Mouse (Mus musculus) adrenal gland, postnatal 4 days (tissue): ENCODE measurements around the gene H2afj. TPM values are rescaled to one million over a fixed set of nuclear protein-coding genes. Genes with fewer than 3 reads are reported as not detected.
A peak's percentile ranks its signal among the peaks of the same experiment; 100 is the strongest.
"Not testable (repeated sequence)": the region's sequence is repeated elsewhere in the genome, so short reads cannot be mapped to it uniquely, and the experiment has no call there.

Experiments
- DNase-seq, 2 experiments: peaks; one replicate each; pipeline ENCODE4 v3.0.0; 2021 to 2022; ENCODE audit warnings: low spot score in 2 of 2, mixed read lengths in 2 of 2
- long read RNA-seq, 2 experiments: library from polyadenylated mRNA; stranded (forward); transcript quantifications; one replicate each; pipeline ENCODE4 v2.0.0; 2021
- total RNA-seq, 2 experiments: library from RNA; stranded (reverse); gene quantifications; 2 replicates each; pipeline ENCODE4 v1.2.3; 2021

H2afj gene
- total RNA-seq = 10 to 100 TPM; 91.9 to 95.8 TPM
- long read RNA-seq, experiment 1, transcript H2afj-201 (1 exons, 1,831 nt) = major isoform, 221 of 224 reads
- long read RNA-seq, experiment 1, partial matches to known transcripts = 0 of 224 reads
- long read RNA-seq, experiment 1, other reads (novel, unspliced or antisense) = 2 of 224 reads
- long read RNA-seq, experiment 2, transcript H2afj-201 (1 exons, 1,831 nt) = major isoform, 158 of 159 reads
- long read RNA-seq, experiment 2, partial matches to known transcripts = 0 of 159 reads
- long read RNA-seq, experiment 2, other reads (novel, unspliced or antisense) = 0 of 159 reads

DNA sequence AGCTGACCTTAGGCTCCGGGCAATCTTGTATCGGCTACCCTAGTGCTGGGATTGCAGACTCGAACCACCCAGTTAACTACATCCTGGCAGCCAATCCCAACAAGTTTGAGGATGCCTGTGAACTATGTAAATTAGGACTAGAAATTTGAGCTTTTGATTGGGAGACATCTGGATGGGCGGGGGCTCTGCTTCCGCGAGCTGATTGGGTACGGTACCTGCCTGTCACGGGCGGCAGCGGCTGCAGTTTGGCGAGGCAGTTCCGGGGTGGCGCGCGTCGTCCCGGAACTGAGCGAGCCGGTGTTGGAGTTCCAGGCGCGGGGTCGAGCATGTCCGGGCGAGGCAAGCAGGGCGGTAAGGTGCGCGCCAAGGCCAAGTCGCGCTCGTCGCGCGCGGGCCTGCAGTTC, at the start of gene H2afj:
Gene H2afj (plus strand): TSS at position 231 of the 404 bp plus-strand sequence.
- peak; percentile 95 to 99 for DNase-seq

DNA sequence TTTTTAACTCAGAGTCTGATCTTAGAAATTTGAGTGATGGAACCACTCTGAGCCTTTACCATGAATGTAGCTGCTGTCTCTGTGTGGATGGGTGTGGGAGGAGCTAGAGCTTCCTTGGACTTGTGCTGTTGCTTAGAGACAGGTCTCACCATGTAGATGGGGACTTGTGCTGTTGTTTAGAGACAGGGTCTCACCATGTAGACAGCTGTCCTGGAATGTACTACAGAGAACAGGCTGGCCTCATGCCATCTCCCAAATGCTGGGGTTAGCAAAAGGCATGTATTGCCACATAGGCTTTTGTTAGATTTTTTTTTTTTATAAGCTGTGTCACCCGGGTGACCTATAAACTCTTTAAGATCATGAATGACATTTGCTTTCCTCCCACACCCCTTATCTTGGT, 44.1 kb upstream of the H2afj start:
- no peak for DNase-seq

DNA sequence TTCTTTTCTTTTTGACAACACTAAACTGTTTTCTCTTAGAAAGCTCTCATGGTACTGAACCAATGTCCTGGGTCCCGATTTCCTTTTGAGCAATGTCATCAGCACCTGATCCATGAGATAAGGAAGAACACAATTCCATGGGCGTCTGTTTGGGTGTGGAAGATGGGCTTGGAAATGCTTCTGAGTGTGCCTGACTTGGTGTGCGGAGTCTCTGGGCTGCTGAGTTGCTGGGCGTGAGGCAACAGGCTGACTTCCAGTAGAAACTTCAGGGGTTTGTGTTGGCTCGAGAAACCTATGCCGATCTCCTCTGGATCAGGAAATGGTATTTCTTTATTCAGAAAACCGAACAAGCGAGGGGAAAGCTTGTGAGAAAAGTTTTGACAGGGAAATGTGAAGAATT, 38.9 kb upstream of the H2afj start:
- no peak for DNase-seq

DNA sequence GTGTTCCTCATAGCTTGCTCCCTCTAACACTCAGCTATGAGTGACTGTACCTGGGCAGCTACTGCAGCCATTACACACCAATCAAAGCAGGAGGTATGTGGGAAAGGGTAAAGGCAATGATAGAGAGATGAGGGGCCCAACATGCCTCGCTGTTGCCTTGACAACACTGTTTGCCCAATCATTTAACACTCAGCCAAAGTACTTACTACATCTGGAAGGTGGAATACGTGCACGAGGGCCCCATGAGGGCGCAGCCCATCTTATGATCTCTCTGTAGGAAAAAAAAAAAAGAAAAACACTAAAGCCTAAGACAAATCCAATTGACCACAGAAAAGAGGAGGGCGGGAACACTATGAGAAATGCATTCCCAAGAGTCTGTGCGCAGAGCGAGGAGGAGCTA, 38.2 kb upstream of the H2afj start:
- no peak for DNase-seq

DNA sequence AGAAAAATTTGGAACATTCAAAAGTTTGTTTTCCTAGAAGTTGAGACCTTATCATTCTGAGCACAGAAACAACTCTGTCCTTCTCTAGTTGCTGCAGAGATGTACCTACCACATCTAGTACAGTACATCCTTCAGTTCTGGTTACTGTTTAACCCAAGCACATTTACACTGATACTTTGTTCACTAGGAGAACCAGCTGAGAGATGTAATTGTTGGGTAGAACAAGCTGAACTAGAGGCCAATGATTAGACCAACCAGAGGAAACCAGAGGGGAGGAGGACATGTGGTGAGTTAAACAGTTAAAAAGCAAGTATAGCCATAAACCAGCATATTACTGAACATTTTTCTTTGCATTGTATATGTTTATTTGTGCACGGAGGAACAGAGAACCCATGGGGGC, 31.7 kb upstream of the H2afj start:
- DNase-seq = no peak

DNA sequence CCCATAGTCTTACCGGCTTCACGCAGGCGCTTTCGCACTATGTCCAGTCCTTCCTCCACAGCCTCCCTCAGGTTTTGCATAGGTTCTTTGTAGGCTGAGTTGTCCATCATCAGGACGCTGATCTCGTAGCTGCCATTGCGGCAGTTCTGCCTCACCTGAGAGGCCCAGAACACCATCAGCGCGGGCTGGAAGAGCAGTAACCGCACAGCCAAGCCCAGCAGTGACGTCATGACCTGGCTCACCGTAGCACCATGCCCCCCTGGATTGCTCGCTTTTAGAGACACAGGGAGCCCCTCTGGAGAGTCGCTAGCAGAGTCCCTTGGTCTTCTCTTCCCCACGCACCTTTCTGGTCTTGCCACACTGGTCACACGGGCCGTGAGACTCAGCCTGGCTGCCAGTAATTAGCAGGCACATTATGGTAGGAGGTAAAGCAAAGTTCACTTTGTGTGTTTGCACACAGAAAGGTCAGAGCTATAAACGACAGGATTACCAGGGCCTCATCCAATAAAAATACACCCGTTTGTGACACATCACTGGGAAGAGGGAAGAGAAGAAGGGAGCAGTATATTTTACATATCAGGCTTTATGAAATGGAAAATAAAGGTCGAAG, 26.6 kb upstream of the H2afj start, which contains the start of gene Gucy2c:
Gene Gucy2c (minus strand): TSS at position 389 of the 610 bp plus-strand sequence.
- no peak for DNase-seq

DNA sequence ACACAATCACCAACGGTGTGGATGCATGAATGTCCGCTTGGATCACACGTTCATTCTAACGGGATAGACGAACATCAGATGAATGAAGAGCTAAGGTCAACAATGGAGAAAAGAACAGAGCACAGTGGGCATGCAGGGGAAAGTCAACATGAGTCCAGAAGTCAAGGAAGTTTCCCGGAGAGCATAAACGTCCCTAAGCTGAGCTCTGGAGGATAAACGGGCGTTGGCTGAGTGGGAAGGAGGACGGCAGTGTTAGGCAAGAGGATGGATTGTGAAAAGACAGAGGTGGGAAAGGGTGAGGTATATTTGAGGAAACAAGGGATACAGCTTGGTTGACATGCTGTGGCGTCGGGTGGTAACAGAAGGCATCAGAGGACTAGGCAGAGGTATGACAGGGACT, 25.9 kb upstream of the H2afj start:
- no peak for DNase-seq

DNA sequence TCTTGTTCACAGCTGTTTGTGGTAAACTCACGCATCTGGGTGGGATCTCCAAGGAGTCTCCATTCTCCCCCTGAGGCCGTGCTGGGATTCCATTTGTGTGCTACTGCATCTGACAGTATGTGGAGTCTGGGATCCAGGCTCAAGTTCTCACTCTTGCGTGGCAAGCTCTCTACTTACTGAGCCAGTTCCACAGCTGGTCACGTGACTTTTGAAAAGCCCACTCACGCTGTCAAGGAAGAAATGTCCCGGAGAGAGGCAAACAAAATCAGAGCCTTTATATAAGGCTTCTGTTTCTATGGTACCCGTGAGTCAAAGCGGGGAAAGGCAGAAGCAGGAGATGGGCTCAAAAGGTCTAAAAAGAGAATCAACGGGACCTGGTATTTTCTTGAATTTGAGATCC, 25.3 kb upstream of the H2afj start:
- DNase-seq = no peak

DNA sequence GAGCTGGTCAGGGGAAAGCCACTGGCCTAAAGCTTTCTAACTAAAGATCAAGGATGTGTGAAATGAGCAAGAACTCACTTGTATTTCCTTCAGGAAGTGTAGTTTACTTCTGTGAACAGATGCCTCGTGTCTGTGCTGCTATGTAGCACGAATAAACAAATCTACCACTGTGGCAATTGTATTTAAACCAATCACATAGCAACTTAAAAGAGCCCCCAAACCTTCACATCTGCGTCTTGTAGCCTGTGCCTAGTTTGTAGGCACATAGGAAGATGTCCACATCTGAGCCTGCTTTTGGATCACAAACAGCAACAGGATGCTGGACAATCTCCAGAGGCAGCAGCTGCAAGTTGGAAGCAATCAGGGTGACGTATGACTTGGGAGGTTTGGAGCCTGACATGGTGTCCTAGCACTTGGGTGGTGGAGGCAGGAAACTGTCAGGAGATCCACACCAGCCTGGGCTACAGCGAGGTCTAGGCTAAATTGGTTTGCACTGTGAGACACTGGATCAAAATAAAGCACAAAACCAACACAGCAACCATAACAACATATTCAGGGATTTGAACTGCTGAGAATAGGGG, 18.6 kb upstream of the H2afj start:
- no peak for DNase-seq

DNA sequence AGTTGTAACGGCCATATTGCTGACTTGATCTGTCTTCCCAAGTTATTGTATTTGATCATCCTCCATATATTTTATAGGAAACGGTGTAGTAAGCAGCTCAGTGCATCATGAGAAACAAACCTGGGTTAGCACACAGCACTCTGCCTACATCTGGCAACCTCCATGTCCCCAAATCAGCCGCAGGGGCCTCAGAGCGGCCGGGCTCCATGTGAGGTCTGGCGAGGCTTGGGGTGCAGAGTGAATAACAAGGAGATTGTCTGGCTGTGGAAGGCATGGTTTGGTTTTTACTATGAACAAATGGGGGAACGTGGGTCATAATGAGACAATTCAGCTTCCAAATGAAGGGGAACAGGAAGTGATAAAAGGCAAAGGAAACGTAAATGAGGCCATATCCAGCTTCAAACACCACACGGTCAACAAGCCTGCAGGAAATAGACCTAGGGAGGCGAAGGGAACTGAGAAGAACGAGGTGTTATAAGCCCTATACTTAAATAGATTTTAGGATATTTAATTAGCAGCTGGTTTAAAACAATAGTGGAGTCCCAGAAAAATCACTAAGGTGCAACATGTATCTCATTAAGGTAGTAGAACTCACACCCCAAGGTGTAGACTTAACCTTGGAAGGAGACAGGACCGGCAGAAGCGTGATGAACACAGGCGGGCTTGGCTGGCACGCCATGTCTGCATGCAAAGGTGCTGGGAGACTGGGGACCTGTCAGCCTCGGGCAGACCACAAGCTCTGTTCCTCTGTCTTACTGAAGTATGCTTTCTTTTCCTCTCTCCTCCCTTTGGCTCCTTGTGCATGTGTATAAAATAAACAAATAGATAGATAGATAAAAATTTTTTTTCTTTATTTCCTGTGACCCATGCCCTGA, 14.9 kb upstream of the H2afj start:
- no peak for DNase-seq

DNA sequence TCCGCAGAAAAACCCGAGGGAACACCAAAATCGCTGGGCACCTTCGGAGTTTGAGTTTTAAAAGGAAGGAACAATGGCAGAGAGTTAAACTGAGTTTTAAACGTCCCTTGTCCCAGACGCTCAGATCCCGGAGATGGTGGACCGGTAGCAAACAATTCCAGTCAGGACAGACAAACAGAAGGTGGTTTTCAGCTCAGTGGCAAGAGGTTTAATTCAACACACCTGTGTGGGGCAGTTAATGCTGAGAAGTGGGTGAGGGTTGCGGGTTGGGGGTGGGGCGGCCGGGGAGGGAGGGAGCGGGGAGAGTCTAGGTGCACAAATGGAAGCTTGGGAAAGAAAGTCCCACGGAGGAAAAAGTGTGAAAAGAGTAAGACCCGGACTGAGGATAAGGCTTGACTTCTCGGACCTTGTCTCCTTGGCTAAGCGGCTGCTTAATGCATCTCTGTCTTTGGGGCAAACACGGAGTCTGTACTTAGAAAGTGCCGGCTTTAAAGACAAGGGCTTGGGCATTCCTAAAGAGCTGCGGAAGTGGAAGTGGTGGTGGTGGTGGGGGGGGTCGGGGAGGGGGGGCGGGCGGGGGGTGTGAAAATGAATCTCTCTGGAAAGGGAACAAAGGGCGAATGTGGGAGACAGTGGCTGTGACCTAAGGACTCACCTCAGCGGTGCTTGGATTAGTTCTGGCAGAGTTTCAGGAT, 14.1 kb upstream of the H2afj start:
- DNase-seq = no peak

DNA sequence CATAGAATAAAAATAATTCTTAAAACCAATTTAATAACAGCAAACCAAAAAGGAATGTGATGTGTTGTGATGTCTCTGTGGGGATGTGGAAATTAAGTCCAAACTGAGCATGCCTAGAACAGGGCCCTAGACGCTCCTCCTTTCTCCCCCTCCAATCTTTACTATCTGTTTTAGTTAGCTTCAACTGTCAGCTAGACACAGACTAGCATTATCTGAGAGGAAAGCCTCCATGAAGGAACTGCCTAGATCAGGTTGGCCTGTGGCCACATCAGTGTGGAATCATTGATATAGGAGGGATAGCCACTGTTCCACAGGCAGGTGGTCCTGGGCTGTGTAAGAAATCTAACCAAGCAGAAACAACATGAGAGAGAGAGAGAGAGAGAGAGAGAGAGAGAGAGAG, 12.9 kb upstream of the H2afj start:
- no peak for DNase-seq

DNA sequence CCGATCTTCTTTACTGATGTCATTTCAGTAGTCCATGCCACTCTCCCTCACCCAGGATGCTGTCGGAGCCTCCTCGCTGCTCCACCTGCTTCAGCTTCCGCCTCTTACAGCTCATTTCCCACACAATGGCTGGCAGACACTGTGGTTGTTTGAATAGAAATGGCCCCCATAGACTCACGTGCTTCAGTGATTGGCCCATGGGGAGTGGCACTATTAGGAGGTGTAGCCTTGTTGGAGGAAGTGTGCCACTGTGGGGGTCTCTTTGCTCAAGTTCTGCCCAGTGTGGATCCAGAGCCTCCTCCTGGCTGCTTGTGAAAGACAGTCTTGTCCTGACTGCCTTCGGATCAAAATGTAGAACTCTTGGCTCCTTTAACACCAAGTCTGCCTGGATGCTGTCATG, 12.2 kb upstream of the H2afj start:
- DNase-seq = no peak

DNA sequence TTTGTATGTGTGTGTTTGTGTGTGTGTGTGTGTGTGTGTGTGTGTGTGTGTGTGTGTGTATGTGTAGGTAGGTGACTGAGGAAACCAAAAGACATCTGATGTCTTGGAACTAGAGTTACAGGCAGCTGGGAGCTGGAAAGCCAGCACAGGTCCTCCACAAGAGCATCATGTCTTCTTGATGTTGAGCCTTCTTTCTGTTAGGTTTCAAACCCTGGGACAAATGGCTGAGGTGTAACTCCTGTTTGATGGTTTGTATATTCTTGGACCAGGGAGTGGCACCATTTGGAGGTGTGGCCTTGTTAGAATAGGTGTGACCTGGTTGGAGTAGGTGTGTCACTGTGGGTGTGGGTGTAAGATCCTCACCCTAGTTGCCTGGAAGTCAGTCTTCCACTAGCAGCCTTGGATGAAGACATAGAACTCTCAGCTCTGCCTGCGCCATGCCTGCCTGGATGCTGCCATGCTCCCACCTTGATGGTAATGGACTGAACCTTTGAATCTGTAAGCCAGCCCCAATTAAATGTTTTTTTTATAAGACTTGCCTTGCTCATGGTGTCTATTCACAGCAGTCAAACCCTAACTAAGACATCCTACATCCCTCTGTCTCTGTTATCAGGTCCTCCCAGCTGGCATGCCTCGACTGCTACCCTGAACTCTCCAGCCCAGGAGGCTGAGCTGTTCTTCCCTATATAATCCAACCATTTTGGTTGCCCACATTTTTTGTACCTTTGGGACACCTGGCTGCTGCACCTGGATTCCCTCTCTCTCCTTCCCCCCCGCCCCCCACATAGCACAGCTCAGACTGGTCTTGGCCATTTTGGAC, 10.0 kb upstream of the H2afj start:
- not testable (repeated sequence) for DNase-seq

DNA sequence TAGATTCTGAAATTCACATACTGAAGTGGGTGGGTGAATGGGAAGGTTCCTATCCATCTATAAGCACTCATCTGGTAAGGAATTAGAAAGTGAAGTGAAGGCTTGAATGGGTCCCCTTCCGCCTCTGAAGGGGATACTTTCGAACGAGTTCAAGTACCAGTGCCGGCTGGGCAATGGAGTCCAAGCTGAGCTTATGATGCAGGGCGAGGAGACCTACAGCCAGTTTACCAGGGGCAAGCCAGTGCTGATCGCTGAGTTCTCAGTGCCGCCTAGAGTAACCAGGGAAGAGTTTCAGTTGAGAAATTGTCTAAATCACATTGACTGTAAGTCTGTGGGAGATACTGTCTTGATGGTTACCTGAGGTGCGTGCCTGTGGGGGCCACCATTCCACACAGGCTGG, 7.3 kb upstream of the H2afj start:
- no peak for DNase-seq

DNA sequence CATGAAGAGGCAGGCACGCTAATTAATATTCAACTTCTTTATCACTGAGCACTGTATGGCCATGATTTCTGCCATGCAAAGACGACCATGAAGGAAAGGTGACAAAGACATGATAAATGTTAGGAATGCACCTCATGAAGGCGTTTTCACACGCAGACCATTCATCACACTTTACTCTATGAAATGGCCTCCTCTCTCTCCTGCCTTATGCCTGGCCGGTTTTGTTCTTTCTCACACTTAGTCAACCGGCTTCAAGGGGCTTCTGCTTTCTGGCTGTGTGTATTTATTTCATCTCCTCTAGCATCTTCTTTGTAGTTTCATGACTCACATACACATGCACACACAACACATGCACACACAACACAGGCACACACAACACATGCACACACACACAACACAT, 6.8 kb upstream of the H2afj start:
- no peak for DNase-seq

DNA sequence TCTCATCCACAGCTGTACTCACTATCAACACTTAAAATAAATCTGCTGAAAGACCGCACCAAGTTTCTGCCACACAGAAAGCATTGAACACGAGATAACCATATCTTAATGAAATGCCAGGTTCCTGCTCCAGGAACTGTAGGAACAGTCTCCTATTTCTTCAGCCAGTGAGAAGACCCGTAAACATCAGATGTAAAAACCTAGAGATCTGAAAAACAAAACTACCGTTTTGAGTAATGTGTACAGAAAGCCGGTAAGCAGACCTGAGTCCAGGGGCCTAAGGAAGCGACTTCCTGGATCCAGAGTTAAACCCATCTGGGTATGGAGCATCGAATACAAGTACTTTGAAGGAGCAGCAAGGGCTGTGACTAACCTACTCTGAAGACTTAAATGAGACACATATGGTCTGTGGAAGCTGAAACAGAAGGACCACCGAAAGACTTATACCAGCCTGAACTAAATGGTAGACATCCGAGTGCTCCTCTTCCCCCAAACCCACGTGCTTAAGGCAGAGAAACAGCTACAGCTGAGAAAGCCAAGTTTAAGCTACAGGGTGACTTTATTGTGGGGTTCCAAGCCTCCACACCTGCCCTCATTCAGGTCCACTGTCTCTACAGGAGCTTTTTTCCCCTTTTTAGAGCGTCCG, 4.8 kb upstream of the H2afj start:
- no peak for DNase-seq

DNA sequence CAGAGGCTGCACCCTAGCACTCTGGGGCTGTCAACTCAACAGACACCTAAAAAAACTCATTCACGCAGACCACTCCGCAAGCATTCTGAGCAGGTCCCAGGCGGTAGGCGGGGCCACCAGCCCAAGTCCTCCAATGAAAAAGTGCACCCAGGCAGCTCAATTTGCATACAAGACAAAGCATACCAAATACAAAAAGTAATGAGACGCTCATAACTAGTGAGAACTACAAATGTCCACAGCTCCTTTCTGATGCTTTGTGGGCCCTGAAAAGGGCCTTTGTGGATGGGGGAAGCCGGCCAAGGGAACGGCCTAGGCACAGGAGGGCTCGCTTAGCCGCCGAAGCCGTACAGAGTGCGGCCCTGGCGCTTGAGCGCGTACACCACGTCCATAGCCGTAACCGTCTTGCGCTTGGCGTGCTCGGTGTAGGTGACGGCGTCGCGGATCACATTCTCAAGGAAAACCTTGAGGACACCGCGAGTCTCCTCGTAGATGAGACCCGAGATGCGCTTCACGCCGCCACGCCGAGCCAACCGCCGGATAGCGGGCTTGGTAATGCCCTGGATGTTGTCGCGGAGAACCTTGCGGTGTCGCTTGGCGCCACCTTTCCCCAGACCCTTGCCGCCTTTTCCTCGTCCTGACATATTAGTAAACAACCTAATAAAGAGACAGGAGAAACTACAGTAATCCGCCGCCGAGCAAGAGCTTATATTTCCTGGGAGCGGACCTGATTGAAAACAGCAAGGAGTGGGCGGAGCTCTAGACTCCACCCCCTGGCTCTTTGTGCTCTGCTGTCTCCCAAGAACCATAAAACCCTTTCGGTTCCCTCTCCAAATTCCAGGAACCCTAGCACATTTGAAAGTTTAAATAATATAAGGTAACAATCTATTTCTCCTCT, 4.1 kb upstream of the H2afj start, which contains the start of gene Hist4h4:
Gene Hist4h4 (minus strand): TSS at position 677 of the 895 bp plus-strand sequence.
- peak; percentile 92 to 96 for DNase-seq
